Mouse (Mus musculus) layer of hippocampus, adult 6 months (tissue): ENCODE data around the gene Glrx. TPM values are rescaled to one million over a fixed set of nuclear protein-coding genes. Genes with fewer than 3 reads are reported as not detected.

ENCODE experiments used
- long read RNA-seq, 2 experiments: library from polyadenylated mRNA; unstranded; transcript quantifications; one replicate each; pipeline ENCODE4 v2.0.0; 2019 to 2020
- polyA plus RNA-seq: library from polyadenylated mRNA; unstranded; fragments of <200 nt; fragmentation: Nextera tagmentation; gene quantifications from 2 replicates; pipeline ENCODE4 v1.2.3, GENCODE M21; 2021

The Glrx gene
- 84.3 and 93.4 TPM in 2 replicates for polyA plus RNA-seq
- long read RNA-seq, experiment 1, transcript Glrx-201 (3 exons, 1,345 nt), result major isoform, 82 of 96 reads
- long read RNA-seq, experiment 1, partial matches to known transcripts, result 8 of 96 reads
- long read RNA-seq, experiment 1, other reads (novel, unspliced or antisense), result 6 of 96 reads
- long read RNA-seq, experiment 2, transcript Glrx-201 (3 exons, 1,345 nt), result major isoform, 170 of 198 reads
- long read RNA-seq, experiment 2, partial matches to known transcripts, result 0 of 198 reads
- long read RNA-seq, experiment 2, other reads (novel, unspliced or antisense), result 27 of 198 reads

GRCm38 (mm10) chr13:75839719-75840481 is at the start of gene Glrx:
Gene Glrx, plus strand, starts transcription at chr13:75839868.

Other genes with a start within 250 kb of the Glrx start
- 3.3 and 4.1 TPM in 2 replicates for gene Ell2, start 133.1 kb upstream of the Glrx start, polyA plus RNA-seq
- 5.8 and 8.9 TPM in 2 replicates for gene Rhobtb3, start 104.1 kb downstream of the Glrx start, polyA plus RNA-seq
- 0.83 and 0.87 TPM in 2 replicates for gene Spata9, start 127.3 kb downstream of the Glrx start, polyA plus RNA-seq
- 25.0 and 26.3 TPM in 2 replicates for gene Rfesd, start 178.9 kb downstream of the Glrx start, polyA plus RNA-seq
- 2.9 and 4.1 TPM in 2 replicates for gene Gpr150, start 217.1 kb downstream of the Glrx start, polyA plus RNA-seq